Mouse (Mus musculus): Measurements from ENCODE around the gene Nup205.
"Not testable (repeated sequence)": the region's sequence is repeated elsewhere in the genome, so short reads cannot be mapped to it uniquely, and the experiment has no call there.

Nup205 gene

DNA sequence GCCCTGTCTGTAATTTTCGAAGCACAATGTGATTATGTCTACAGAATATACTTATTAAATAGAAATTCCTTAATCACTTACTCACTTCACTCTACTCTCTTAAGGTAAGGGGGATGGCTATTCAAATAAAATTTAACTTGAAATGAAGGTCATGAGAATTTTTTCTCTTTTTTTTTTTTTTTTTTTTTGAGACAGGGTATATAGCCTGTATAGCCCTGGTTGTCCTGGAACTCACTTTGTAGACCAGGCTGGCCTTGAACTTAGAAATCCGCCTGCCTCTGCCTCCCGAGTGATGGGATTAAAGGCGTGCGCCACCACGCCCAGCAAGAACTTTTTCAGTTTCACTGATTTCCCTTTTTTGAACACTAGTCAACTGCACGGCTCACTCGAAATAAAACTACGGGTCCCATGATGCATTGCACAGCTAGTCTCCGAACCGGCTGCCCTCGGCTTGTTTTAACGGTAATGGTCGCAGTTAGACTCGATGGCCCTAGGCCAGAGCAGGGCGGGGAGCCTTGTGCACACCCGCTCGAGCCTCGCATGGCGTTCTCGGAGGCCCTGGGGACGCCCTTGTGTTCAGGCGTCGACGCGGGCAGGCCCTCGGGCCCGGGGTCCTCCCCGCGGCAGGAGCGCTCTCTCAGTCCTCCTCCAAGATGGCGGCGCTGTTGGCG, at the start of gene Nup205:
Nup205 (plus strand) TSS at position 443 of the 671 bp plus-strand sequence.
- peak; percentile 93 for DNase-seq

DNA sequence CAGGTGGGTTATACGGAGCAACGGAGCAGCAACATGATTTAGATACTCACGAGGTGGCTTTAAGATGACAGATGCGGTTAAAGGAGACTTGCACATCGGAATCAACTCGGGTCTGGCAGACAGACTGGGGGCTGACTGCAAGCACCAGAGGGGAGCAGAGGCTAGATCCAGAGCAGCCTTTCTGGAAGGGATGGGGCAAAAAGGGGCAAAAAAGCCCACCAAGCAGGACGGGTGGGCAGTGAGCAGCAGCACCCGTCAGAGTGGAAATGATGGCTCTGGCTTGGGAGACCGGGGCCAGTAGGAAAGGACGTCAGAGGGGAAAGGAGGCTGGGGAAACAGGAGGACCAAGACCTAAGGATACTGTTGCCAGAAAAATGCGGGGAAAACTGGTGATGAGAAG, 44.4 kb upstream of the Nup205 start:
- no peak for DNase-seq

DNA sequence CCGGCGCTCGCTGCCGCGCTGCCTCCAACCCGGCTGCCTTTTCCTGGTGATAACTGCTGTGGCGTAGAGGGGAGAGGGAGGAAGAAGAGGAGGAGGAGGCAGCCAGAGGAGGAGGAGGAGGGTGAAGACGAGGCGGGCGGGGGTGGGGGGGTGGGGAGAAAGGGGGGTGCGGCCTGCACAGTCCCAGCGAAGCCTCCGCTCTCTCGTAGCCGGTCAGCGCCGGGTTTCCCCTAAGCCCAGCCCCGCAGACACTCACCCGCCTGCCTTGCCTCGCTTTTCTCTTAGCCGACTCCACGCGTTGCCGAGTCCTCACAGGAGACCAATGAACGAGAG, 44.0 kb upstream of the Nup205 start:
- DNase-seq, result no peak

DNA sequence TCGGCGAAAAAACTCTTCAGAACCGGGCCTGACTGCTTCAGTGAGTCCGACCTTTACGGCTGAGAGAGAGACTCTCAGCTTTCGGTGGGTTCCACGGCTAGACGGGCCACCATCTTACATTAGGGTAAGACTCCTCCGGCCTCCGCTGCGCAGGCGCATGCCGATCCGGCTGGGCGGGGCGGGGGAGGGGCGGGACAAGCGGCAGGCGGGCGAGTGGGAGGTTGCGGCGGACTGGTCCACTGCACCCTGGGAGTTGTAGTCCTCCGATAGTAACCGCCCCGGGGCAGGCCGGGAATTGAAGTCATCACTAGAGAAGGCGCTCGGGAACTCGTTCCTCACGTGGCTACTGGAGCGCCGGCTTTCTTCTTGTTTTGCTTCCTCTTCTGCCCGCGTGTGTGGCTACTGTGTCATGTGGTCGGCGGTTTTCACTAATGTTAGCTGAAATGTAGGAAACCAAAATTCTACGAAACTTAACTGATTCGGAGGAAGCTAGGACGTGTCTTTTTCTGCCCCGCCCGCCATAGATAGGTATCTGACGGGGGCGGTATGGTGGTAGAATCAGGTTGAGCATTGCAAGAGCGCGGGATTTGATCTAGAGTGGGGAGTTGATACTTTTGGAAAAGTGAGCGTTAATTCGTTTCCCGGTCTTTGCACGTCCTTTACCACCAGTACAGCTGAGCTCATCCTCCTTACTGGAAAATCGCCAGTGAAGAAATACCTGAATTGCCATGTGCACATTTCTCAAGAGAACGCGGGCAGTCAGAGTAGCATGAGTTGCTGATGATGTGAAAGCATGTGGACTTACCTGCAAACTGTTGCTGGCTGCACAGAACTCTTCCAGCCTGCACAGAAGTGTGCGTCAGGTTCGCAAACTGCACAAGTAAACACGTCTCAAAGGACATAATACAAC, 43.4 kb upstream of the Nup205 start, which contains the start of gene Cnot4:
Cnot4 (minus strand) TSS at position 146 of the 910 bp plus-strand sequence.
- DNase-seq, result peak; percentile 99

DNA sequence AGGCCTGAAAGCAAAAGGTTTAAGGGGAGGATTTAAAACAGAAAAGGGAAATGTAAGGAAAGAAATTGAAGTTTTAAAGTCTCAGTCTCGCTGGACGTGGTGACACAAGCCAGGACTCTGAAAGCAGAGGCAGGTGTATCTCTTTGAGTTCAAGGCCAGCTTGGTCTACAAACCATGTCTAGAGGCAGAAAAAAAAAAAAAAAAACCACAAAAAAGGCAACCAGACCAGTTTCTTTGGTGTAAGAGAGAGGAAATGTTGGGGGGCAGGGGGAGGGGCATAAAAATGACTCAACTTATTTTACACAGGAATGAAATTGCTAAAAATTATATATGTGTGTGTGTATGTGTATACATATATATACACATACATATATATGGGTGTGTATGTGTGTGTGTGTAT, 42.4 kb upstream of the Nup205 start:
- no peak for DNase-seq

DNA sequence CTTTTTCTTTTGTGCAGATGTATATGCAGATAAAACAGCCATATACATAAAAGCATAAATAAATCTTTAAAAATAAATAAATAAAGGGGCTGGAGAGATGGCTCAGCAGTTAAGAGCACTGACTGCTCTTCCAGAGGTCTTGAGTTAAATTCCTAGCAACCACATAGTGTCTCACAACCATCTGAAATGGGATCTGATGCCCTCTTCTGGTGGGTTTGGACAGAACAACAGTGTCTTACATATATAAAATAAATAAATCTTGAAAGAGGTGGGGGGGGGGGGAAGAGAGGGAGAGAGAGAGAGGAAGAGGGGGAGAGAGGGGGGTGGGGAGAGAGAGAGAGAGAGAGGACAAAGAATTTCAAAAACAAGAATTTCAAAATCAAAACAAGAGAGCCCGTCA, 36.9 kb upstream of the Nup205 start:
- no peak for DNase-seq

DNA sequence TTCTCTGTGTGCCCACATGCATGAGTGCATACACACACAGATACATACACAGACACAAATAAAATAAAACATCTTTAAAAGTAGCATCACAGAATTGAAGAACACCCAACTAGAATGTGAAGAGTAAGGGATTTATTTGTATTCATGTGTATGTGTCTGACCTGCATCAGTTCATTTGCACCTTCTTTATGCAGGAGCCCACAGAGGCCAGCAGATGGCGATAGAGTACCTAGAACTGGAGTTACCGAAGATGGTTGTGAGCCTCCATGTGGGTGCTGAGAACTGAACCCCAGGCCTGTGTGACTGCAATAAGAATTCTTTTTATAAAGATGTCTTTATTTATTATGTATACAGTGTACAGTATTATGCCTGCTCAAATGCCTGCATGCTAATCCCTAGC, 31.7 kb upstream of the Nup205 start:
- DNase-seq, result no peak

DNA sequence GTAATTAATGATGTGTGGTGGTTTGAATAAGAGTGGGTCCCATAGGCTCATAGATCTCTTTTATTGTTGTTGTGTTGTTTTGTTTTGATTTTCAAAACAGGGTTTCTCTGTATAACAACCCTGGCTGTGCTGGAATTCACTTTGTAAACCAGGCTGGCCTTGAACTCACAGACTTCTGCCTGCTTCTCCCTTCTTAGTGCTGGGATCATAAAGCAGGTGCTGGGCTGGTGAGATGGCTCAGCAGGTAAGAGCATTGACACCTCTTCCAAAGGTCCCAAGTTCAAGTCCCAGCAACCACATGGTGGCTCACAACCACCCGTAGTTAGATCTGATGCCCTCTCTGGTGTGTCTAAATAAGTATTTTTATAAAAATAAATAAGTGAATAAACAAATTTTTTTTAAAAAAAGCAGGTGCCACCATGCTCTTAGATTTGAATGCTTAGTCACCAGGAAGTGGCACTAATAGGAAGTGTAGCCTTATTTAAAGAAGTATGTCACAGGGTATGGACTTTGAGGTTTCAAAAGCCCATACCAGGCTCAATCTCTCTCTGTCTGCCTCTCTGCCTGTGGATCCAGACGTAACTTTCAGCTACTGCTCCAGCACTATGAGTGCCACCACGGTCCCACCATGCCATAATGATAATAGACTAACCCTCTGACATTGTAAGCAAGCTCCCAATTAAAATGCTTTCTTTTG, 29.3 kb upstream of the Nup205 start:
- no peak for DNase-seq

DNA sequence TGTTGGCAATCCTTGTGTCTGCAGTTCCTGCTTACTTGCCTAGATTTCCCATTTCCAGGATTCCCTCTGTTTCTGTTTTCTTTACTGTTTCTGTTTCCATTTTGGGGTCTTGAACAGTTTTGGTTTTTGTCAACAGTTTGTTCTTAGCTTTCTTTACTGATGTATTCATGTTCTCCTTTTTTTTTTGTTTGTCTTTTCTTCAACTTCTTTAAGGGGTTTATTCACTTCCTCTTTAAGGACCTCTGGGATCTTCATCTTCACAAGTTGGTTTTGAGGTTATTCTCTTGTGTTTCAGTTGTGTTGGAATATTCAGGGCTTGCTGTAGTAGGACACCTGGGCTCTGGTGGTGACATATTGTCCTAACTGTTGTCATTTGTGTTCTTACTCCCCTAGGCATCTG, 22.7 kb upstream of the Nup205 start:
- no peak for DNase-seq

DNA sequence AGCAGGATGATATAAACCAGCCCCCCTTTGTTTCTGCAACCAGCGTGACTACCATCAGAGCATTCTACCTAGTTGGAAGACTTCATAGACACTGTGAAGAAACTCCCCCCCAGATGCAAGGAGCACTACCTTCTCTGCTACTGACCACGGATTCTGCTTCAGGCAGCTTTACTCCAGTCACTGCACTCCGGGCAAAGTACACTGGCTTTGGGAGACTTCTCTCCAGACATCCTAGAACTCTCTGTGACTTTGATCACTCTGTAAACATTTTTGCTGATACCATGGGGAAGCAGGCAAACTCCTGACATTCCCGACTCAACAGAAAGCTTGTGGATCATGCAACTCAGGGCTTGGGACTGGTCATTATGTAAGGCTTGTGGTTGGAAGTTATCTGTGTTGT, 8.0 kb upstream of the Nup205 start:
- no peak for DNase-seq

DNA sequence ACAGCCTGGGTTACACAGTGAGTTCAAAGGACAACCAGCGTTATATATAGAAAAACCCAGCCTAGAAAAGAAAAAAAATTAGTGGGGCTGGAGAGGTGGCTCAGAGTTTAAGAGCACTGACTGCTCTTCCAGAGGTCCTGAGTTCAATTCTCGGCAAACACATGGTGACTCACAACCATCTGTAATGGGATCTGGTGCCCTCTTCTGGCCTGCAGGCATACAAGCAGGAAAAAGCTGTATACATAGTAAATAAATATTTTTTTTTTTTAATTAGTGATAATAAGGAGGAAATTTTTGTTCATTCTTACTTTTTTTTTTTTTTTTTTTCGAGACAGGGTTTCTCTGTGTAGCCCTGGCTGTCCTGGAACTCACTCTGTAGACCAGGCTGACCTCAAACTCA, 5.2 kb upstream of the Nup205 start:
- DNase-seq, result not testable (repeated sequence)

DNA sequence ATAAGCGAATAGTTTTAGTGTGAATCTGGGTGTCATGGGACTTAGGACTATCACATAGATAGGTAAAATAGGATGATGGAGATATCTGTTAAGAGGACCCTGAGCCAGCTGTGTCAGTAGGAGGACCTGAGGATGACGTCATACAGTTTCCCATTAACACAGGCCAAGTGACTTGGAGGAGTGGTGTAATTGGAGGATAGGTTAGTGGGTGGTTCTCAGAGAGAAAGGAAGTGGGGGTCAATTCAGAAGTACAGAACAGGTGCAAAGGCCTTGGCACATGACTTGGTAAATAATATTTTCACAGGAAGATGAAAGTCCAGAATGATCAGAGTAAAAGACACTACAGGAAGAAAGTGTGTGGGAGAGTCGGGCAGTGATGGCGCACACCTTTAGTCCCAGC, 4.0 kb upstream of the Nup205 start:
- DNase-seq, result no peak

DNA sequence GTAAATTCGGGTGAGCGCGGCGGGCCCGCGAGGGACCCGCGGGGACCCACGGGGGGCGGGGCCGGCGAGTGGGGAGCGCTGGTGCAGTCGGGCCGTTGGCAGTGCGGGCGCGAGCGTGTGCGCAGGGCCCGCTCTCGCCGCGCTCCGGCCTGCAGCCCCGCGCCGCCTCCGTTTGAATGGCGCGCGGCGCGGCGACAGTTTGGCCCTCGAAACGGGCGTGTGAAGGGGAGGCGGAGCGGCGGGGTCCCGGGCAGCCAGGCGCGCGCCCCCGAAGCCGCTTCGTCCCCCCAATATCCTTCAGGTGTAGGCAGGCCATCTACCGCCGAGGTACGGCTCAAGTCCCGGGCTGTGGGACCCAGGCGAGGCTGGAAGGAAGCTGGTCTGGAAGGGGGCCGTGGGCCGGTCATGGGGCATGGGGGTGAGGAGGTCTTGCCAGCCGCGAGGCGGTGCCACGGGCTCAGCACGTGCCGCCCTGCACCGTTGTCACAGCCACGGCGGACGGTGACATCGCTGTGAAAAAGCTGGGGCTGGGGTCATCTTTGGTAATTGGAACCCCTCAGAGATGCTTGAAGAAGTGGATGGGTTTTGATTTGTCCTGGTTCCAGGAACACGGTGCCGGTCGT, 540 bp downstream of the Nup205 start:
- DNase-seq, result peak; percentile 71

DNA sequence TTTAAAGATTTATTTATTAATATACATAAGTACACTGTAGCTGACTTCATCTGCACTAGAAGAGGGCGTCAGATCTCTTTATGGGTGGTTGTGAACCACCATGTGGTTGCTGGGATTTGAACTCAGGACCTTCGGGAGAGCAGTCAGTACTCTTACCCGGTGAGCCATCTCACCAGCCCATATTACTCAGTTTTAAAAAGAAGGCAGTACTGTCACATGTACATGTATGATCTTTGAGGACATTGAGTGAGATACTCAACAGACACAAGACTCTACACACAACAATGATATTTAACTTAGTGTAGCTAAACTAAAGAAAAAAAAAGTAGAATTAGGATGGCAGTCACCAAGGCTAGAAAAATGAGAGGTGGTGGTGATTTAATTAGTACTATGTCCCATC, 2.1 kb downstream of the Nup205 start:
- DNase-seq, result not testable (repeated sequence)

DNA sequence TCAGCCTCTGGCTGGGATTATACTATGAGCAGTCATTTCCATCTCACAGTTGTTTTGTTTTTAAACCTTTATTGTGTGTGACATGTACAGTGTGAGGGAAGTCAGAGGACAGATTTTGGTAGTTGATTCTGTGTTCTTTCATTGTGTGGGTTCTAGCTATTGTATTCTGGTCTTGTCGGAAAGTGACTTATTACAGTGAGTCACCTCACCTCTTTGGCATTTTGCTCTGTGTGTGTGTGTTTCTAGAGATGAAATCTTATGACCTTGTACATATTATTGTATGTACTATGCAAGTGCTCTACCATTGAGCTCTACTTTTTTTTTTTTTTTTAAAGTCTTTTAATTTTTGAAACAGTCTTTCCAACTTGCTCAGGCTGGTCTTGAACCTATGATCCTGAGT, 7.6 kb downstream of the Nup205 start:
- no peak for DNase-seq

DNA sequence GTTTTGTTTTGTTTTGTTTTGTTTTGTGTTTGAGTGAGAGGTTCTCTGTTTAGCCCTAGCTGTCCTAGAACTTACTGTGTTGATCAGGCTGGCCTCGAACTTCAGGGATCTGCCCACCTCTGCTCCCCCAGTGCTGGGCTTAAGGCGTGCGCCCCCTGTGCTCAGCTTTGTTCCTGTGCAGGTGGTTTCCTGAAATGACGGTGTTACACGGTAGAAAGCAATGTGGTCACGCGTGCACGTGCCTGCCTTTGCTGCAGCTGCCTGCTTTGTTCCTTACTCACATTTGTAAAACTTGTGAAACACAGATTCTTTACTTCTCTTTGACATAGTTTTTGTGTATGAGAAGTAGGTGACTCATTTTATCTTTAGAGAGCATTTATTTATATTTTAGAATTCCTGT, 14.0 kb downstream of the Nup205 start:
- no peak for DNase-seq

DNA sequence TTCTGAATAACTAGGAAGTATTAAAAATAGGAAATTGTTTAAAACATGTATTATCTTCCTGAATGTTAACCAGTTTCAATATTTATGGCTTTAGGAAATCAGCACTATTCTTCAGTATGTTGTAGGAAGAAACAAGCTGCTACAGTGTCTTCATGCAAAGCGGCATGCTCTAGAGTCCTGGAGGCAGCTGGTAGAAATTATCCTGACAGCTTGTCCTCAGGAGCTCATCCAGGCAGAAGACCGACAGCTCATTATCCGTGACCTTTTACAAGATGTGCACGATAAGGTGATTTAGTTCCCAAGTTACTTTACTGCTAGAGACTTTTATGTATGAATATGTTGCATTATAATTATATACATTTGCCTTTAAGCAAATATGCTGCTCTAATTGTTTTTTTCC, 48.5 kb downstream of the Nup205 start:
- no peak for DNase-seq

DNA sequence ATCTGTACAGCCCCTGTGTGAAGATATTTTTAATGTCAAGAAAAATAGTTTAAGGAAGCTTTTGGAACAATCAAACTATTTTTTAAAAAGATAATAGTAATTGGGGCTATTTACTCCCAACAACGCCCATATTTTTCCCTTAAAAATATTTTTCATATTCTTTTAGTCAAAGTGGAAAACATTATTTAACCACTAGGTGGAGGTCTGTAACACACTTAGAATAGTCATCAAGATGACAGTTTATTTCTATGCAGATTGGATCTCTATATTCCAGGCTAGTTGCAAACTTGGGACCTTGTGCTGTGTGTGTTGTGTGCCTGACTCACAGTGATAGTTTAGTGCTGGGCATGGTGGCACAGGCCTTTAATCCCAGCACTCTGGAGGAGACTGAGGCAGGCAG, 52.2 kb downstream of the Nup205 start:
- no peak for DNase-seq

DNA sequence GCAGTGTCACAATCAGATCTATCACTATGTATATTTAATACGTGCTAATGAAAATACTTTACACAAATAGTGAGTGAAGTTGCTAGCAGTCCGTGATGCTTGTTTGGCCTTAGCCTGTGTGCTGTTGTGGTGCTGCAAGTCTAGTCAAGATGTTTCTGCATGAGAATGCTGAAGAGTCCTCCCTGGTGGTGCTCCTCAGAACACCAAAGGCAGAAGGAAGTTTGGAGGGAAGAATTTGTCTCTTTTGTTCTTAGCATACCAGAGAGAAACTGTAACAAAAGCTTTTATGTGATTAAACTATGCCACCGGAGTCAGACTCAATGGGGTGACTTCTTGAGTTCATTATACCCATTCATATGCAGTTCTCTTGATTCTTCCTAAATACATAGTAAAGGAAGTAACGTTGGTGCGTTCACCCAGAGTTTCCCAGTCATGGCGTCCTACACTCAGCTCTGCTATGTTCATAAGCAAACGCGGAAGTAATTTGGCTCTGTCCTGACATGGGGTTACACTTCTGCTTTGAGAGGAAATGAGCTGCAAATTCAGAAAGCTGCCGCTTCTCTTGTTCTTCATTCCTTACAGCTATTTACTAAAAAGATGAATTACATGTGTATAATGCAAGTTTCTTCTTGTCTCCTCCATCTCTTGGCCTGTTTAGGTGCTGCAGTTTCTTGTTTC, 59.0 kb downstream of the Nup205 start:
- no peak for DNase-seq

DNA sequence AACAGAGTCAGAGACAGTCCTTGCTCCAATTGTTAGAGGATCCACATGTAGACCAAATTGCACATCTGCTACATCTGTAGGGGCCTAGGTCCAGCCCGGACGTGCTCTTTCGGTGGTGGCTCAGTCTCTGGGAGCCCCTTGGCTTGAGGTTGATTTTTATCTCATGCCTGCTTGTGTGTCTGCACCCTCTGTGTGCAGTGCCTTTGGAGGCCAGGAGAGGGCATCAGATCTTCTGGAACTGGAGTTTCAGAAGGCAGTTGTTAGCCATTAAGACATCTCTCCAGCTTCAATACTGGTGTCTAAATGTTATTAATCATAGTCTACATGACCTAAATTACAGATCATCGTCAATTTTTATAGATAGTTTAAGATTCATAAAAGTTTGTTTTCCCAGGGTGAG, 66.0 kb downstream of the Nup205 start:
- no peak for DNase-seq

DNA sequence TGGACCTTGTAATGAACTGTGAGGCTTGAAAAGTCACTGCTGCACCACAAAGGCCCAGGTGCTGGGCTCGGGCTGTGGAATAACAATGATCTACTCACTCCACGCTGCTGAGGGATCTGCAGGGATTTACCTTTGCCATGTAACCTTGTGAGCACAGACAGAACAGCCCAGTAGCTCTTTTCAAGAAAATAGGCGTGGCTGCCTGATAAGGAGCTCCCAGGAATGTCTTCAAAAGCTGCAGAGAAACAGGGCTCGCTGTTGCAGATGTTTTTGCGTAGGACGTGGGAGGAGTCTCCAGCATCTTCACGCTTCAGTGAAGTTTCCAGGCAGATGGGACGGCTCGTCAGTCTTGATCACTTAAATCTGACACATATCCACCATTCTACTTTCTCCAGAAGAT, 66.8 kb downstream of the Nup205 start:
- no peak for DNase-seq

DNA sequence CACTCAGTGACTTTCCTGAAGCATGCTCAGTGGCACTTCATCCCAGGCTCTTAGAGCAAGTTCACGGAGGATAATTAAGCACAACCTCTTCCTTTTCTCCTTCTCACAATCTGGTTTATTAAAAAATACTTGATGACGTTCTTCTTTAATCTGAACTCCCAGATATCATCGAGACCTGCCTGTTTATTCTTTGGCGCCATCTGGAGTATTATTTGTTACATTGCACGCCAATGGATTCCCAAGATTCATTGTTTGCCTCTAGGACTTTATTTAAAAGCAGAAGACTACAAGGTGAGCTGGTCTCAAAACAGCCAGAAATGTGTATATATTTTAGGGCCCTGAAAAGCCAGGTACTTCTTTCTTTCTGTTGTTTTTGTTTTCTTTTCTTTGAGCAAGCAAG, 67.9 kb downstream of the Nup205 start:
- DNase-seq, result peak; percentile 25

All from embryo, embryonic 11 days (tissue).